Mouse (Mus musculus) neural tube, embryonic 12.5 days (tissue): Measurements from ENCODE around the gene Ftl1. TPM values are rescaled to one million over a fixed set of nuclear protein-coding genes. Genes with fewer than 3 reads are reported as not detected.
A peak's percentile ranks its signal among the peaks of the same experiment; 100 is the strongest.
"Not testable (repeated sequence)": the region's sequence is repeated elsewhere in the genome, so short reads cannot be mapped to it uniquely, and the experiment has no call there.

Experiments
- ATAC-seq: fragments of 200-750 bp; cut with Nextera tagmentation; 2 replicates; pipeline ENCODE4 v1.8.0; 2017; ENCODE audit warnings: low read depth, mild to moderate bottlenecking, moderate TSS enrichment, moderate library complexity; ENCODE audit not compliant: low FRiP score
- H3K27ac ChIP-seq: fragments of 300-500 bp; sonication (generic); 2 replicates; pipeline ENCODE4 v1.5.1; 2016
- H3K27me3 ChIP-seq: fragments of 300-500 bp; sonication (generic); replicated peaks from 2 replicates; pipeline ENCODE4 v1.6.1; 2016; ENCODE audit warnings: mild to moderate bottlenecking
- H3K36me3 ChIP-seq: fragments of 300-500 bp; sonication (generic); 2 replicates; pipeline ENCODE4 v1.6.1; 2016; ENCODE audit warnings: mild to moderate bottlenecking
- H3K4me1 ChIP-seq: fragments of 300-500 bp; sonication (generic); 2 replicates; pipeline ENCODE4 v1.6.1; 2016
- H3K4me2 ChIP-seq: fragments of 300-500 bp; sonication (generic); replicated peaks from 2 replicates; pipeline ENCODE4 v1.6.1; 2016; ENCODE audit warnings: mild to moderate bottlenecking
- H3K4me3 ChIP-seq: fragments of 300-500 bp; sonication (generic); 2 replicates; pipeline ENCODE4 v1.5.1; 2016
- H3K9ac ChIP-seq: fragments of 300-500 bp; sonication (generic); 2 replicates; pipeline ENCODE4 v1.6.1; 2016; ENCODE audit warnings: mild to moderate bottlenecking
- H3K9me3 ChIP-seq: fragments of 300-500 bp; sonication (generic); 2 replicates; pipeline ENCODE4 v1.6.1; 2016; ENCODE audit warnings: mild to moderate bottlenecking
- WGBS: fragments of 180-500 bp; shearing (Covaris S2); methylation state at CpG from one replicate; pipeline ENCODE4 v1.1.7; 2016; 5-methylcytosine and 5-hydroxymethylcytosine counted together
- polyA plus RNA-seq: library from polyadenylated mRNA; unstranded; fragments of >200 nt; fragmentation: Nextera tagmentation; extraction: Ambion mirVana; gene quantifications from 2 replicates; pipeline ENCODE4 v1.2.1, GENCODE M21; 2016

The Ftl1 gene
- polyA plus RNA-seq, 1 experiment from 2014 or later = 5,746 TPM

DNA sequence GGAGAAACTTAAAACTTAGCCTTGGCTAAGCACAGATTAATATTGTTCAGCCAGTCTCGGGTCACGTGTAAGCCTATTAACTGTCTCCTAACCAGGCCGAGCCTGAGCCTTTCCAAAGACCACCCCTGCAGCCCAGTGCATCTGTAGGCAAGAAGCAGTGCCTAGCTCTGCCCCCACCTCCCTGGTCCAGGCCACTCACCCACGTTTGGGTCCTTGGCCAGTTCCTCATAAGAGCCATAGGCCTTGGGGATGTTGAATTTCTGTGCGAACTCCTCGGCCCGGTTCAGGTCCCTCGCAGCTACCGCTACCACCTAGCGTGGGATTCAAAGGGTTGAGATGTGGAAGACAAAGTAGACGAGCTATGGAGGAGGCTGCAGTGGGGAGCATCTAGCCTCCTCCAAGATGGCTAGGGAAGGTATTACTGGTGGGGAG lies 28.2 kb upstream of the Ftl1 start:
- 0 out of 2 replicates have a peak overlapping the region, but pooled peaks have one; percentile 52 for H3K9ac ChIP-seq
- H3K27ac ChIP-seq = no peak overlapping the region
- peaks cover 5% of the 10 kb centered on the region for H3K36me3 ChIP-seq
- H3K4me1 ChIP-seq = peaks cover 10% of the 10 kb centered on the region
- peak overlapping the region; percentile 42 for H3K4me3 ChIP-seq
- peak overlapping the region; percentile 61 for H3K4me2 ChIP-seq
- no peaks in the 10 kb centered on the region for H3K27me3 ChIP-seq
- H3K9me3 ChIP-seq = no peaks in the 10 kb centered on the region
- 36% methylated on average over 11 of the region's 11 CpGs for WGBS
- ATAC-seq = peak; percentile 57

DNA sequence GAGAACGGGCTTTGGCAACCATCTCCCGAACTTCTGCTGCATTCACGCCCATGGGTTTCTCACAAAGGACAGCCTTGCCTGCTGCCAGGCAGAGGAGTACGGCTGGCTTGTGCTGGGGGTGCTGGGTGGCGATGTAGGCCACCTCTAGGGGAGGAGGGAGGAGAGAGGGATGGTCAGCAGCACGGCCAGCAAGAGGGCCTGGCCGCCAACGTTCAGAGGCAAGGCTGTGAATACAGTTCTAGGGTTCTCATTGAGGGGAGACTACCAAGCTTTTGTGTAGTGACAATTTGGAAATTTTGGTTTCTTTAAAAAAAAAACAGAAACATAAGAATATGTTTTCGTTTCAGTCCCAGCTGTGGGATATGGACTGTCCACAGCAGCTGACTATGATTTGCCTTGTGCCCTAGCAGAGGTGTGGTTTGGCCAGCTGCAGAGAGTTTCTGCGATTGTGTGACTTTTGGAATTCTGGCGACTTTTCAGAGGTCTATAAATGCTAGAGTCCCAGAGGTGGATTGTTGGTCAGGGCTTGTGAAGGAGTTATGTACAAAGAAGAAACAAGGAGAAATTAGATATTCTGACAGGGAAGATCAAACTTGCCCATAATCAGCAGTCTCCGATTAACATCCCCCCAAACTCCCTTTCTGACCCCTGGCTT lies 27.2 kb upstream of the Ftl1 start, which contains the start of gene Gm45808:
TSS of gene Gm45808 (minus strand) at position 51 of the 655 bp plus-strand sequence.
- H3K27me3 ChIP-seq = no peaks in the 10 kb centered on the region
- no peaks in the 10 kb centered on the region for H3K9me3 ChIP-seq
- H3K4me2 ChIP-seq = 0 out of 2 replicates have a peak within 1 kb of the TSS, but pooled peaks have one; percentile 61
- no peak for ATAC-seq
- H3K27ac ChIP-seq = no peak within 1 kb of the TSS
- peaks cover 10% of the 10 kb centered on the region for H3K4me1 ChIP-seq
- 88% methylated on average over 12 of the region's 12 CpGs for WGBS
- no peaks in the 10 kb centered on the region; the same call in 1 of the 2 replicates for H3K36me3 ChIP-seq
- no peak within 1 kb of the TSS for H3K4me3 ChIP-seq
- H3K9ac ChIP-seq = no peak within 1 kb of the TSS

- no peak for ATAC-seq
- Histone ChIP-seq H3K4me2 (no peak overlapping the region), H3K27ac (no peak overlapping the region), H3K36me3 (no peaks in the 10 kb centered on the region), H3K9ac (no peak overlapping the region), H3K4me3 (no peak overlapping the region), H3K27me3 (no peaks in the 10 kb centered on the region), H3K4me1 (peaks cover 7% of the 10 kb centered on the region), H3K9me3 (no peaks in the 10 kb centered on the region)
- WGBS = 84% methylated on average over 7 of the region's 7 CpGs
These were observed 26.5 kb upstream of the Ftl1 start for GRCm38 (mm10) chr7:45486158-45486557.

DNA sequence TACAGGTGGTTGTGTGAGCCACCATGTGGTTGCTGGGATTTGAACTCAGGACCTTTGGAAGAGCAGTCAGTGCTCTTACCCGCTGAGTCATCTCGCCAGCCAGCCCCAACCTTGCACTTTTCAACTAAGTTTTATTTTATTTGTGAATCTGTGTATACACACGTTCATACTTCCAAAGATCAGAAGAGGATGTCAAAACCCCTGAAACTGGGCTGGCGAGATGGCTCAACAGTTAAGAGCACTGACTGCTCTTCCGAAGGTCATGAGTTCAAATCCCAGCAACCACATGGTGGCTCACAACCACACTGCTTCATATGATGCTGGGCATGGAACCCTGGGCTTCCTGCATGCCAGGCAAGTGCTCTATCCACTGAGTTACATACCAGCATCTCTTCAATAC lies 25.3 kb upstream of the Ftl1 start:
- not testable (repeated sequence) for H3K36me3 ChIP-seq, ATAC-seq, H3K4me1 ChIP-seq, H3K9me3 ChIP-seq, H3K27me3 ChIP-seq, H3K9ac ChIP-seq, H3K4me2 ChIP-seq, H3K4me3 ChIP-seq, H3K27ac ChIP-seq
- 96% methylated on average over 5 of the region's 5 CpGs for WGBS

- no peaks in the 10 kb centered on the region; the same call in 1 of the 2 replicates for H3K36me3 ChIP-seq
- WGBS = 71% methylated on average over 1 of the region's 1 CpGs
- H3K4me3 ChIP-seq = no peak overlapping the region
- no peak overlapping the region for H3K27ac ChIP-seq
- H3K9me3 ChIP-seq = no peaks in the 10 kb centered on the region
- no peak overlapping the region for H3K4me2 ChIP-seq
- ATAC-seq = no peak
- H3K27me3 ChIP-seq = no peaks in the 10 kb centered on the region
- H3K4me1 ChIP-seq = no peaks in the 10 kb centered on the region
- no peak overlapping the region for H3K9ac ChIP-seq
These were observed 22.5 kb upstream of the Ftl1 start for GRCm38 (mm10) chr7:45482166-45482565.

DNA sequence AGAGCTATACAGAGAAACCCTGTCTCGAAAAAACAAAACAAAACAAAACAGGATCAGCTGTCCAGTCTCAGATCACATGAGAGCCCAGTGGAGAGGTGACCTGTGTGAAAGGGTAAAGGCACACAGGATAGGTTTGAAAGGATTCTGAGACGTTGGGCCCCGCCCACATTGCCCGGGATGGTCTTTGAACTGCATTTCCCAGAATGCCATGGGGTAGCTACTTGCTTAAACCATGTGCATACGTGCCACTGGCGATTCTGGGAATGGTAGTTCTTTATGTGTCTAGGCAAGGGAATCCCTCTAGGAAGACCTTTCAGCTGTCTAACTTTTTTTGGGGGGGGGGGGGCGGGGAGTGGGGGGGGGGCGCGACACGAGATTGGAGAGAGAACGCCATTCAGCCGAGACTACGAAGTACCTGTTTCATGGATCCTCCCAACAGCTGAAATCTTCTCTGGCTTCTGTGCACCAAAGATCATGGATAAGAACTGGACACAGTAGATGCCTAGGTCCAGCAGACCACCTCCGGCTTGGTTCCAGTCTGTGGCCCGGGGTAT lies 21.8 kb upstream of the Ftl1 start, which contains the start of gene Tulp2:
TSS of gene Tulp2 (plus strand) at position 504 of the 554 bp plus-strand sequence.
- ATAC-seq = peak; percentile 82; the same call in 1 of the 2 replicates
- whole genome bisulfite sequencing = 49% methylated on average over 15 of the region's 15 CpGs
- Histone ChIP-seq H3K4me2 (no peak within 1 kb of the TSS), H3K9me3 (no peaks in the 10 kb centered on the region), H3K4me1 (no peaks in the 10 kb centered on the region), H3K27ac (no peak within 1 kb of the TSS), H3K9ac (no peak within 1 kb of the TSS), H3K27me3 (no peaks in the 10 kb centered on the region), H3K4me3 (no peak within 1 kb of the TSS), H3K36me3 (no peaks in the 10 kb centered on the region; the same call in 1 of the 2 replicates)

GRCm38 (mm10) chr7:45480310-45480709 lies 20.6 kb upstream of the Ftl1 start:
- not testable (repeated sequence) for H3K9me3 ChIP-seq, H3K27me3 ChIP-seq, H3K4me2 ChIP-seq, H3K9ac ChIP-seq, H3K27ac ChIP-seq, ATAC-seq, H3K36me3 ChIP-seq, H3K4me3 ChIP-seq, H3K4me1 ChIP-seq
- WGBS = 75% methylated on average over 4 of the region's 4 CpGs

GRCm38 (mm10) chr7:45478774-45479173 lies 19.1 kb upstream of the Ftl1 start:
- Histone ChIP-seq H3K4me1 (no peaks in the 10 kb centered on the region), H3K4me3 (no peak overlapping the region), H3K36me3 (no peaks in the 10 kb centered on the region; the same call in 1 of the 2 replicates), H3K4me2 (no peak overlapping the region), H3K27ac (no peak overlapping the region), H3K9me3 (no peaks in the 10 kb centered on the region), H3K27me3 (no peaks in the 10 kb centered on the region), H3K9ac (no peak overlapping the region)
- 91% methylated on average over 7 of the region's 7 CpGs for WGBS
- no peak for ATAC-seq

GRCm38 (mm10) chr7:45477003-45477402 lies 17.3 kb upstream of the Ftl1 start:
- no peak overlapping the region for H3K9ac ChIP-seq
- H3K27me3 ChIP-seq = no peaks in the 10 kb centered on the region
- 16% methylated on average over 3 of the region's 3 CpGs for WGBS
- H3K27ac ChIP-seq = no peak overlapping the region
- no peak overlapping the region for H3K4me2 ChIP-seq
- no peaks in the 10 kb centered on the region; the same call in 1 of the 2 replicates for H3K36me3 ChIP-seq
- no peak overlapping the region for H3K4me3 ChIP-seq
- H3K4me1 ChIP-seq = no peaks in the 10 kb centered on the region
- ATAC-seq = no peak
- H3K9me3 ChIP-seq = no peaks in the 10 kb centered on the region

DNA sequence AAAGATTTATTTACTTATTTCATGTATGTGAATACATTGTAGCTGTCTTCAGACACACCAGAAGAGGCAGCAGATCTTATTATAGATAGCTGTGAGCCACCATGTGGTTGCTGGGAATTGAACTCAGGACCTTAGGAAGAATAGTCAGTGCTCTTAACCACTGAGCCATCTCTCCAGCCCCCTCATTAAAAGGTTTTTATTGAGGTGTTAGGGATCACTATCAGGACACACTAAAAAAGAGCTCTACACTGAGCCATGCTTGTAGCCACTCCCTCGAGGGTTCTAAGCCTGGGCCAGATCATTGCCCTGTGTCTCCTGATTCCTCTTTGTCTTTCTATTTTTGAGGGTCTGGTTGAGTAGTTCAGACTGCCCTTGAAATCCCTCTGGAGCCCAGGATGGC lies 16.8 kb upstream of the Ftl1 start:
- Histone ChIP-seq H3K36me3 (no peaks in the 10 kb centered on the region; the same call in 1 of the 2 replicates), H3K9me3 (no peaks in the 10 kb centered on the region), H3K27me3 (no peaks in the 10 kb centered on the region), H3K4me2 (no peak overlapping the region), H3K27ac (no peak overlapping the region), H3K9ac (no peak overlapping the region), H3K4me3 (no peak overlapping the region), H3K4me1 (no peaks in the 10 kb centered on the region)
- no peak for ATAC-seq
- 76% methylated on average over 1 of the region's 1 CpGs for WGBS

- Histone ChIP-seq H3K27me3 (no peaks in the 10 kb centered on the region), H3K4me2 (peak overlapping the region; percentile 37), H3K27ac (no peak overlapping the region), H3K9ac (no peak overlapping the region), H3K36me3 (no peaks in the 10 kb centered on the region; the same call in 1 of the 2 replicates), H3K4me3 (no peak overlapping the region), H3K9me3 (no peaks in the 10 kb centered on the region), H3K4me1 (no peaks in the 10 kb centered on the region)
- no peak for ATAC-seq
- 75% methylated on average over 16 of the region's 16 CpGs for WGBS
These were observed 15.7 kb upstream of the Ftl1 start for GRCm38 (mm10) chr7:45475291-45475969.

DNA sequence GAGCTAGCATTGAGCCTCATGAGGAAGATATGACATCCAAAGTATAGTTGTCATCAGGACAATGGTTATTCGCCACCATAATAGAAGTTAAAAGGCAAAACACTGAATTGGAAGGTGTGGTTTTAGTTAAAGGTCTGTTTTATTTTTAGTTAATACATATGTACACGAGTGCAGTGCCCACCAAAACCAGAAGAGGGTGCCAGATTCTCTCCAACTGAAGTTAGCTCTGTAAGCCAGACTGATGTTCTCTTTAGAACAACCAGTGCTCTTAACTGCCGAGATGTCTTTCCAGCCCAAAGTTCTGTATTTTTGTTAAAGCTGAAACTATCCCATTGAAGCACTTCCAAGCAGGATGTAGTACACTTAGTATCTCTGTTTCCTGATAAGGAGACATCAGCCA lies 11.2 kb upstream of the Ftl1 start:
- no peak overlapping the region for H3K27ac ChIP-seq
- H3K4me1 ChIP-seq = peaks cover 8% of the 10 kb centered on the region
- no peaks in the 10 kb centered on the region for H3K27me3 ChIP-seq
- H3K9me3 ChIP-seq = no peaks in the 10 kb centered on the region
- ATAC-seq = no peak
- WGBS = 6% methylated on average over 3 of the region's 3 CpGs
- H3K4me3 ChIP-seq = no peak overlapping the region
- H3K4me2 ChIP-seq = no peak overlapping the region
- H3K9ac ChIP-seq = no peak overlapping the region
- H3K36me3 ChIP-seq = no peaks in the 10 kb centered on the region; the same call in 1 of the 2 replicates
